Mouse (Mus musculus) lung, postnatal 25 days (tissue): ENCODE data around the gene Osbpl2.

Experiments
- DNase-seq: peaks from one replicate; pipeline ENCODE4 v3.0.0; 2022; ENCODE audit warnings: low spot score

Osbpl2 gene

GRCm38 (mm10) chr2:180202263-180202662, 83.2 kb downstream of the Osbpl2 start:
- no peak for DNase-seq

- DNase-seq = peak; percentile 68
Observed at GRCm38 (mm10) chr2:180202805-180203204, 83.7 kb downstream of the Osbpl2 start.

GRCm38 (mm10) chr2:180204501-180204900, 85.4 kb downstream of the Osbpl2 start:
- no peak for DNase-seq

GRCm38 (mm10) chr2:180205083-180205955, 86.2 kb downstream of the Osbpl2 start:
- no peak for DNase-seq

- no peak for DNase-seq
Observed at GRCm38 (mm10) chr2:180205956-180206280, 86.8 kb downstream of the Osbpl2 start.

GRCm38 (mm10) chr2:180207840-180208239, 88.7 kb downstream of the Osbpl2 start:
- DNase-seq = peak; percentile 57

GRCm38 (mm10) chr2:180208976-180209375, 89.9 kb downstream of the Osbpl2 start:
- no peak for DNase-seq

- DNase-seq = no peak
Observed at GRCm38 (mm10) chr2:180212255-180212654, 93.1 kb downstream of the Osbpl2 start.
